Mouse (Mus musculus): ENCODE measurements around the gene Pik3r6. TPM values are rescaled to one million over a fixed set of nuclear protein-coding genes. Genes with fewer than 3 reads are reported as not detected.

Pik3r6 gene
- polyA plus RNA-seq, 1 experiment = not detected

- no peaks in the 10 kb centered on the region for H3K4me1 ChIP-seq (ENCODE audit: control insufficient read depth, insufficient read depth, low read length)
- no peak overlapping the region for H3K4me3 ChIP-seq (ENCODE audit: insufficient read depth, low read length)
- TF ChIP-seq POLR2A (IDR thresholded peaks at IDR 0.05; ENCODE audit: low read depth, low read length) (no peak), CTCF (IDR thresholded peaks at IDR 0.05; ENCODE audit: borderline replicate concordance, insufficient read depth, low read length) (peak; percentile 19; the same call in 1 of the 2 replicates)
- no peak overlapping the region for H3K27ac ChIP-seq (ENCODE audit: insufficient read depth, low read length)
Measured at GRCm38 (mm10) chr11:68485206-68485942, 17.4 kb upstream of the Pik3r6 start.

GRCm38 (mm10) chr11:68486093-68486492 lies 16.7 kb upstream of the Pik3r6 start:
- no peak for TF ChIP-seq CTCF (IDR thresholded peaks at IDR 0.05; ENCODE audit: borderline replicate concordance, insufficient read depth, low read length)
- TF ChIP-seq POLR2A (IDR thresholded peaks at IDR 0.05; ENCODE audit: low read depth, low read length) = no peak
- Histone ChIP-seq H3K4me1 (ENCODE audit: control insufficient read depth, insufficient read depth, low read length) (no peaks in the 10 kb centered on the region), H3K27ac (ENCODE audit: insufficient read depth, low read length) (no peak overlapping the region), H3K4me3 (ENCODE audit: insufficient read depth, low read length) (no peak overlapping the region)

GRCm38 (mm10) chr11:68487720-68488119 lies 15.1 kb upstream of the Pik3r6 start:
- H3K27ac ChIP-seq (ENCODE audit: insufficient read depth, low read length) = no peak overlapping the region
- TF ChIP-seq POLR2A (IDR thresholded peaks at IDR 0.05; ENCODE audit: low read depth, low read length) (no peak), CTCF (IDR thresholded peaks at IDR 0.05; ENCODE audit: borderline replicate concordance, insufficient read depth, low read length) (no peak)
- no peaks in the 10 kb centered on the region; the same call in 1 of the 2 replicates for H3K4me1 ChIP-seq (ENCODE audit: control insufficient read depth, insufficient read depth, low read length)
- H3K4me3 ChIP-seq (ENCODE audit: insufficient read depth, low read length) = no peak overlapping the region

GRCm38 (mm10) chr11:68488256-68488824 lies 14.5 kb upstream of the Pik3r6 start:
- Histone ChIP-seq H3K4me3 (ENCODE audit: insufficient read depth, low read length) (no peak overlapping the region), H3K27ac (ENCODE audit: insufficient read depth, low read length) (no peak overlapping the region), H3K4me1 (ENCODE audit: control insufficient read depth, insufficient read depth, low read length) (no peaks in the 10 kb centered on the region; the same call in 1 of the 2 replicates)
- TF ChIP-seq CTCF (IDR thresholded peaks at IDR 0.05; ENCODE audit: borderline replicate concordance, insufficient read depth, low read length) (no peak), POLR2A (IDR thresholded peaks at IDR 0.05; ENCODE audit: low read depth, low read length) (no peak)

- H3K4me3 ChIP-seq (ENCODE audit: insufficient read depth, low read length) = no peak overlapping the region
- no peaks in the 10 kb centered on the region; the same call in 1 of the 2 replicates for H3K4me1 ChIP-seq (ENCODE audit: control insufficient read depth, insufficient read depth, low read length)
- no peak for TF ChIP-seq POLR2A (IDR thresholded peaks at IDR 0.05; ENCODE audit: low read depth, low read length)
- TF ChIP-seq CTCF (IDR thresholded peaks at IDR 0.05; ENCODE audit: borderline replicate concordance, insufficient read depth, low read length) = no peak
- no peak overlapping the region for H3K27ac ChIP-seq (ENCODE audit: insufficient read depth, low read length)
Measured at GRCm38 (mm10) chr11:68489236-68489635, 13.6 kb upstream of the Pik3r6 start.

GRCm38 (mm10) chr11:68492592-68492991 lies 10.2 kb upstream of the Pik3r6 start:
- TF ChIP-seq CTCF (IDR thresholded peaks at IDR 0.05; ENCODE audit: borderline replicate concordance, insufficient read depth, low read length) (no peak), POLR2A (IDR thresholded peaks at IDR 0.05; ENCODE audit: low read depth, low read length) (no peak)
- no peak overlapping the region for H3K4me3 ChIP-seq (ENCODE audit: insufficient read depth, low read length)
- no peaks in the 10 kb centered on the region; the same call in 1 of the 2 replicates for H3K4me1 ChIP-seq (ENCODE audit: control insufficient read depth, insufficient read depth, low read length)
- no peak overlapping the region for H3K27ac ChIP-seq (ENCODE audit: insufficient read depth, low read length)

GRCm38 (mm10) chr11:68493760-68494159 lies 9.1 kb upstream of the Pik3r6 start:
- Histone ChIP-seq H3K4me3 (ENCODE audit: insufficient read depth, low read length) (no peak overlapping the region), H3K4me1 (ENCODE audit: control insufficient read depth, insufficient read depth, low read length) (no peaks in the 10 kb centered on the region; the same call in 1 of the 2 replicates), H3K27ac (ENCODE audit: insufficient read depth, low read length) (no peak overlapping the region)
- no peak for TF ChIP-seq CTCF (IDR thresholded peaks at IDR 0.05; ENCODE audit: borderline replicate concordance, insufficient read depth, low read length)
- TF ChIP-seq POLR2A (IDR thresholded peaks at IDR 0.05; ENCODE audit: low read depth, low read length) = no peak

GRCm38 (mm10) chr11:68497081-68497480 lies 5.7 kb upstream of the Pik3r6 start:
- Histone ChIP-seq H3K27ac (ENCODE audit: insufficient read depth, low read length) (no peak overlapping the region), H3K4me3 (ENCODE audit: insufficient read depth, low read length) (no peak overlapping the region), H3K4me1 (ENCODE audit: control insufficient read depth, insufficient read depth, low read length) (no peaks in the 10 kb centered on the region)
- no peak for TF ChIP-seq CTCF (IDR thresholded peaks at IDR 0.05; ENCODE audit: borderline replicate concordance, insufficient read depth, low read length)
- TF ChIP-seq POLR2A (IDR thresholded peaks at IDR 0.05; ENCODE audit: low read depth, low read length) = no peak

- Histone ChIP-seq H3K4me1 (ENCODE audit: control insufficient read depth, insufficient read depth, low read length) (no peaks in the 10 kb centered on the region), H3K4me3 (ENCODE audit: insufficient read depth, low read length) (no peak overlapping the region), H3K27ac (ENCODE audit: insufficient read depth, low read length) (no peak overlapping the region)
- TF ChIP-seq CTCF (IDR thresholded peaks at IDR 0.05; ENCODE audit: borderline replicate concordance, insufficient read depth, low read length) (no peak), POLR2A (IDR thresholded peaks at IDR 0.05; ENCODE audit: low read depth, low read length) (no peak)
Measured at GRCm38 (mm10) chr11:68498517-68498916, 4.3 kb upstream of the Pik3r6 start.

All from embryonic fibroblast, embryonic 13.5 days (primary cell).